Mouse (Mus musculus): ENCODE measurements around the gene Ttc28. TPM values are rescaled to one million over a fixed set of nuclear protein-coding genes. Genes with fewer than 3 reads are reported as not detected.
"Not testable (repeated sequence)": the region's sequence is repeated elsewhere in the genome, so short reads cannot be mapped to it uniquely, and the experiment has no call there.

Gene Ttc28
- 10 to 100 TPM; 10.2 to 11.7 TPM for total RNA-seq (2021)
- long read RNA-seq, experiment 1, partial matches to known transcripts = 0 of 1 reads
- long read RNA-seq, experiment 1, other reads (novel, unspliced or antisense) = 1 of 1 reads
- long read RNA-seq, experiment 2, partial matches to known transcripts = 4 of 6 reads
- long read RNA-seq, experiment 2, other reads (novel, unspliced or antisense) = 2 of 6 reads

GRCm38 (mm10) chr5:110879584-110880374 is at the start of gene Ttc28:
Gene Ttc28, plus strand, starts transcription at chr5:110879803.
- Histone ChIP-seq H3K4me3 (peak within 1 kb of the TSS; percentile 65), H3K27ac (peak within 1 kb of the TSS; percentile 96)
- no peak for TF ChIP-seq CTCF (conservative IDR thresholded peaks at IDR 0.05)
- DNase-seq (ENCODE audit: low spot score in 2 of 2) = peak; percentile 89 to 92

- TF ChIP-seq CTCF (conservative IDR thresholded peaks at IDR 0.05) = no peak
Measured at GRCm38 (mm10) chr5:110831036-110831720, 48.4 kb upstream of the Ttc28 start.

GRCm38 (mm10) chr5:110835959-110836358 is 43.6 kb upstream of the Ttc28 start:
- DNase-seq (ENCODE audit: low spot score in 2 of 2) = peak; percentile 21 to 58
- no peak overlapping the region for H3K4me3 ChIP-seq
- no peak overlapping the region for H3K27ac ChIP-seq
- TF ChIP-seq CTCF (conservative IDR thresholded peaks at IDR 0.05) = peak; percentile 88

More at GRCm38 (mm10) chr5:110831036-110831720, 48.4 kb upstream of the Ttc28 start:
- no peak overlapping the region for H3K27ac ChIP-seq
- no peak overlapping the region for H3K4me3 ChIP-seq
- DNase-seq (ENCODE audit: low spot score in 2 of 2) = no peak

GRCm38 (mm10) chr5:110838016-110838415 is 41.6 kb upstream of the Ttc28 start:
- not testable (repeated sequence) for DNase-seq (ENCODE audit: low spot score in 2 of 2); H3K4me3 ChIP-seq; H3K27ac ChIP-seq

- DNase-seq (ENCODE audit: low spot score in 2 of 2) = no peak
- Histone ChIP-seq H3K4me3 (peak overlapping the region; percentile 70), H3K27ac (peak overlapping the region; percentile 93)
- TF ChIP-seq CTCF (conservative IDR thresholded peaks at IDR 0.05) = no peak
Measured at GRCm38 (mm10) chr5:110839038-110839677, 40.4 kb upstream of the Ttc28 start.

GRCm38 (mm10) chr5:110839678-110840365 is 39.8 kb upstream of the Ttc28 start, which contains the start of the genes Hscb and Chek2:
Gene Hscb, minus strand, starts transcription at chr5:110839777.
Gene Chek2, plus strand, starts transcription at chr5:110839979.
- peak; percentile 62 for TF ChIP-seq CTCF (conservative IDR thresholded peaks at IDR 0.05)
- Histone ChIP-seq H3K27ac (peak within 1 kb of the TSS; percentile 93), H3K4me3 (peak within 1 kb of the TSS; percentile 70)
- DNase-seq (ENCODE audit: low spot score in 2 of 2) = peak; percentile 96 to 98

- TF ChIP-seq CTCF (conservative IDR thresholded peaks at IDR 0.05) = peak; percentile 79
- H3K4me3 ChIP-seq = peak overlapping the region; percentile 70
- 0 out of 2 replicates have a peak overlapping the region, but pooled peaks have one; percentile 0 for H3K27ac ChIP-seq
- DNase-seq (ENCODE audit: low spot score in 2 of 2) = no peak
Measured at GRCm38 (mm10) chr5:110840465-110840864, 39.1 kb upstream of the Ttc28 start.

GRCm38 (mm10) chr5:110841046-110841862 is 38.3 kb upstream of the Ttc28 start:
- no peak overlapping the region for H3K27ac ChIP-seq
- TF ChIP-seq CTCF (conservative IDR thresholded peaks at IDR 0.05) = no peak
- no peak for DNase-seq (ENCODE audit: low spot score in 2 of 2)
- H3K4me3 ChIP-seq = no peak overlapping the region

- DNase-seq (ENCODE audit: low spot score in 2 of 2) = no peak
- H3K27ac ChIP-seq = no peak overlapping the region
- peak; percentile 54 for TF ChIP-seq CTCF (conservative IDR thresholded peaks at IDR 0.05)
- no peak overlapping the region for H3K4me3 ChIP-seq
Measured at GRCm38 (mm10) chr5:110852990-110853389, 26.6 kb upstream of the Ttc28 start.

- DNase-seq (ENCODE audit: low spot score in 2 of 2) = no peak
Measured at GRCm38 (mm10) chr5:110857091-110857490, 22.5 kb upstream of the Ttc28 start.

GRCm38 (mm10) chr5:110859013-110859650 is 20.5 kb upstream of the Ttc28 start:
- Histone ChIP-seq H3K4me3 (peak overlapping the region; percentile 43), H3K27ac (peak overlapping the region; percentile 89)
- peak in 1 of 2 experiments; percentile 49 for DNase-seq (ENCODE audit: low spot score in 2 of 2)
- TF ChIP-seq CTCF (conservative IDR thresholded peaks at IDR 0.05) = no peak

More at GRCm38 (mm10) chr5:110857091-110857490, 22.5 kb upstream of the Ttc28 start:
- no peak for TF ChIP-seq CTCF (conservative IDR thresholded peaks at IDR 0.05)
- Histone ChIP-seq H3K4me3 (no peak overlapping the region), H3K27ac (no peak overlapping the region)
